Mouse (Mus musculus): ENCODE measurements around the gene B4galt7. TPM values are rescaled to one million over a fixed set of nuclear protein-coding genes. Genes with fewer than 3 reads are reported as not detected.

Gene B4galt7
- total RNA-seq, 2 experiments from 2014 or later: 9.0 to 9.7 TPM

GRCm38 (mm10) chr13:55650980-55651379 lies 51.3 kb downstream of the B4galt7 start:
- intact Hi-C loops (cut with DNase I): no loop called here
- no peak for DNase-seq

Other genes with a start within 250 kb of the B4galt7 start
- gene Lman2, start 237.1 kb upstream of the B4galt7 start, total RNA-seq (2021): 10 to 100 TPM; 47.7 to 48.1 TPM
- gene Rgs14, start 230.2 kb upstream of the B4galt7 start, total RNA-seq (2021): 1 to 10 TPM in 1 of 2 experiments, under 1 TPM in 1; 0.47 to 1.0 TPM
- not detected for gene Slc34a1, start 201.7 kb upstream of the B4galt7 start, total RNA-seq (2021)
- gene Pfn3, start 184.7 kb upstream of the B4galt7 start, total RNA-seq (2021): not detected
- gene F12, start 173.1 kb upstream of the B4galt7 start, total RNA-seq (2021): not detected
- 10 to 100 TPM; 17.6 to 18.1 TPM for gene Grk6, start 154.8 kb upstream of the B4galt7 start, total RNA-seq (2021)
- under 1 TPM; 0.58 to 0.70 TPM for gene Prr7, start 135.6 kb upstream of the B4galt7 start, total RNA-seq (2021)
- gene Dbn1, start 111.8 kb upstream of the B4galt7 start, total RNA-seq (2021): 1 to 10 TPM; 9.4 to 9.6 TPM
- gene Pdlim7, start 86.2 kb upstream of the B4galt7 start, total RNA-seq (2021): 10 to 100 TPM; 49.3 to 49.9 TPM
- gene Dok3, start 70.6 kb upstream of the B4galt7 start, total RNA-seq (2021): 1 to 10 TPM; 2.2 to 2.7 TPM
- 10 to 100 TPM; 14.4 to 14.7 TPM for gene Ddx41, start 63.2 kb upstream of the B4galt7 start, total RNA-seq (2021)
- 10 to 100 TPM; 13.7 to 18.1 TPM for gene Fam193b, start 28.8 kb upstream of the B4galt7 start, total RNA-seq (2021)
- 10 to 100 TPM; 85.3 to 86.2 TPM for gene Tmed9, start 26.2 kb upstream of the B4galt7 start, total RNA-seq (2021)
- 10 to 100 TPM; 12.5 TPM for gene Caml, start 23.1 kb downstream of the B4galt7 start, total RNA-seq (2021)
- gene Ddx46, start 35.1 kb downstream of the B4galt7 start, total RNA-seq (2021): 10 to 100 TPM; 21.4 to 23.2 TPM
- 10 to 100 TPM; 39.6 to 45.0 TPM for gene B230219D22Rik, start 93.2 kb downstream of the B4galt7 start, total RNA-seq (2021)
- 10 to 100 TPM; 42.6 to 45.8 TPM for gene Txndc15, start 114.8 kb downstream of the B4galt7 start, total RNA-seq (2021)
- 10 to 100 TPM; 45.2 to 49.6 TPM for gene Pcbd2, start 127.5 kb downstream of the B4galt7 start, total RNA-seq (2021)
- gene Catsper3, start 184.7 kb downstream of the B4galt7 start, total RNA-seq (2021): not detected
- not detected for gene Pitx1, start 236.3 kb downstream of the B4galt7 start, total RNA-seq (2021)

Data from heart, postnatal 36 days (tissue).